Mouse (Mus musculus): ENCODE results near the gene Fry. TPM values are rescaled to one million over a fixed set of nuclear protein-coding genes. Genes with fewer than 3 reads are reported as not detected.
A peak's percentile ranks its signal among the peaks of the same experiment; 100 is the strongest.

Fry gene
- polyA plus RNA-seq, 1 experiment from 2014 or later: 3.2 TPM

- no peak overlapping the region for H3K4me3 ChIP-seq (ENCODE audit: low read depth, low read length)
- ATAC-seq: no peak
- H3K36me3 ChIP-seq (replicated peaks; ENCODE audit: insufficient read depth, low read length): no peaks in the 10 kb centered on the region
- DNase-seq: peak; percentile 28
- no peaks in the 10 kb centered on the region for H3K27me3 ChIP-seq (ENCODE audit: insufficient read depth, low read length)
- H3K9ac ChIP-seq (replicated peaks): no peak overlapping the region
- H3K4me1 ChIP-seq (ENCODE audit: insufficient read depth): peaks cover 19% of the 10 kb centered on the region
- TF ChIP-seq CTCF (IDR thresholded peaks at IDR 0.05; ENCODE audit: low read depth) (no peak), EP300 (IDR thresholded peaks at IDR 0.05; ENCODE audit: low read depth) (no peak)
- H3K27ac ChIP-seq (ENCODE audit: low read depth): 0 out of 2 replicates have a peak overlapping the region, but pooled peaks have one; percentile 29
- 0 out of 2 replicates have a peak overlapping the region, but pooled peaks have one; percentile 22 for H3K4me2 ChIP-seq (ENCODE audit: low read depth, low read length)
- H3K9me3 ChIP-seq (ENCODE audit: low read length): no peaks in the 10 kb centered on the region
- 34% methylated on average over 5 of the region's 5 CpGs for WGBS (ENCODE audit: insufficient replicate concordance)
These were observed 144.3 kb downstream of the Fry start for GRCm38 (mm10) chr5:150262717-150263103.

- Histone ChIP-seq H3K4me2 (ENCODE audit: low read depth, low read length) (0 out of 2 replicates have a peak overlapping the region, but pooled peaks have one; percentile 22), H3K27me3 (ENCODE audit: insufficient read depth, low read length) (no peaks in the 10 kb centered on the region), H3K9me3 (ENCODE audit: low read length) (no peaks in the 10 kb centered on the region), H3K36me3 (replicated peaks; ENCODE audit: insufficient read depth, low read length) (no peaks in the 10 kb centered on the region), H3K4me3 (ENCODE audit: low read depth, low read length) (no peak overlapping the region), H3K9ac (replicated peaks) (no peak overlapping the region), H3K27ac (ENCODE audit: low read depth) (no peak overlapping the region), H3K4me1 (ENCODE audit: insufficient read depth) (peaks cover 19% of the 10 kb centered on the region)
- ATAC-seq: no peak
- DNase-seq: no peak
- TF ChIP-seq EP300 (IDR thresholded peaks at IDR 0.05; ENCODE audit: low read depth) (no peak), CTCF (IDR thresholded peaks at IDR 0.05; ENCODE audit: low read depth) (no peak)
- 61% methylated on average over 12 of the region's 12 CpGs for WGBS (ENCODE audit: insufficient replicate concordance)
These were observed 144.7 kb downstream of the Fry start for GRCm38 (mm10) chr5:150263162-150263561.

DNA sequence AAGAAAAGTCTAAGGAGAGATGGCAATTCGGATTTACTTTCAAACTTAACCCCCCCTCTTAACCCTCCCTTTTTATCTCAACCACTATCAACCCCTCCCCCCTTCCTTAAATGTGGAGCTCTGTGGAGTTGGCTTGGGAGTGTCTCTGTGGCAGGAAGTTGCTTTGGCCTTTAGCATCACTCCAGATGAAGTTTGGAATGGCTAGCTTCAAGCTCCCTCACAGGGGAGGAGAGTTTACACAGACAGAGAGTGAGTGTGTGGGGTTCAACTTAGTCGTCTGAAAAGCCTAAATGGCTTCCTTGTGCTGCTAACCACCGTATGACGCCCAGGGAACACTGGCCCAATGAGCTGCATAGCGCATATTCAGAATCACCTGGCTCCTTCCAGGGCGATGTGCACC lies 145.2 kb downstream of the Fry start:
- WGBS (ENCODE audit: insufficient replicate concordance): 77% methylated on average over 6 of the region's 6 CpGs
- ATAC-seq: no peak
- no peaks in the 10 kb centered on the region for H3K27me3 ChIP-seq (ENCODE audit: insufficient read depth, low read length)

DNA sequence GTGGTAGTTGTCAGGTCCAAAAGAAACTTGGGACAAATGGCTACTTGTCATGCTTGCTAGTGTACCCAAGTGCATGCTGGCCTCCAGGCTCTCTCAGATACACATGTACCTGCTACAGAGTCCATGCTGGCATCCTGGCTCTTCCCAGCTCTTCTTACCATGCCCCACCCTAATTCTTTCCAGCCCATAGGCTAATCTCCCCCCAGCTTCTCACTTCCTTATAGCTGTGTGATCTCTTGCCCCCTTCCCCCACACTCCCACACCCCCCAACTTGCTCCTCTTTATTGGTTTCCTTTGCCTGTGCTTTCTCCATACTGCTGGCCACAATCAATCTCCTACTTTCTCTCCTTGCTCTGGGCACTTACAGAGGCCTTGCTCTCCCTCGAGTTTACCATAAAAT lies 146.6 kb downstream of the Fry start:
- Histone ChIP-seq H3K27ac (ENCODE audit: low read depth) (no peak overlapping the region), H3K4me3 (ENCODE audit: low read depth, low read length) (no peak overlapping the region), H3K4me1 (ENCODE audit: insufficient read depth) (peaks cover 11% of the 10 kb centered on the region), H3K9me3 (ENCODE audit: low read length) (no peaks in the 10 kb centered on the region), H3K36me3 (replicated peaks; ENCODE audit: insufficient read depth, low read length) (no peaks in the 10 kb centered on the region), H3K9ac (replicated peaks) (no peak overlapping the region), H3K4me2 (ENCODE audit: low read depth, low read length) (no peak overlapping the region), H3K27me3 (ENCODE audit: insufficient read depth, low read length) (no peaks in the 10 kb centered on the region)
- DNase-seq (no peak), ATAC-seq (no peak)
- TF ChIP-seq CTCF (IDR thresholded peaks at IDR 0.05; ENCODE audit: low read depth) (no peak), EP300 (IDR thresholded peaks at IDR 0.05; ENCODE audit: low read depth) (no peak)
- 48% methylated on average over 1 of the region's 1 CpGs for WGBS (ENCODE audit: insufficient replicate concordance)

More for the DNA sequence above, 145.2 kb downstream of the Fry start:
- Histone ChIP-seq H3K4me2 (ENCODE audit: low read depth, low read length) (no peak overlapping the region), H3K4me3 (ENCODE audit: low read depth, low read length) (no peak overlapping the region), H3K9me3 (ENCODE audit: low read length) (no peaks in the 10 kb centered on the region), H3K4me1 (ENCODE audit: insufficient read depth) (peaks cover 19% of the 10 kb centered on the region), H3K9ac (replicated peaks) (no peak overlapping the region), H3K36me3 (replicated peaks; ENCODE audit: insufficient read depth, low read length) (no peaks in the 10 kb centered on the region), H3K27ac (ENCODE audit: low read depth) (no peak overlapping the region)
- no peak for DNase-seq
- TF ChIP-seq CTCF (IDR thresholded peaks at IDR 0.05; ENCODE audit: low read depth) (no peak), EP300 (IDR thresholded peaks at IDR 0.05; ENCODE audit: low read depth) (no peak)

- TF ChIP-seq EP300 (IDR thresholded peaks at IDR 0.05; ENCODE audit: low read depth) (no peak), CTCF (IDR thresholded peaks at IDR 0.05; ENCODE audit: low read depth) (no peak)
- no peaks in the 10 kb centered on the region for H3K27me3 ChIP-seq (ENCODE audit: insufficient read depth, low read length)
- peaks cover 12% of the 10 kb centered on the region for H3K4me1 ChIP-seq (ENCODE audit: insufficient read depth)
- no peaks in the 10 kb centered on the region for H3K36me3 ChIP-seq (replicated peaks; ENCODE audit: insufficient read depth, low read length)
- no peaks in the 10 kb centered on the region for H3K9me3 ChIP-seq (ENCODE audit: low read length)
- no peak overlapping the region for H3K4me3 ChIP-seq (ENCODE audit: low read depth, low read length)
- no peak for ATAC-seq
- no peak overlapping the region for H3K9ac ChIP-seq (replicated peaks)
- H3K27ac ChIP-seq (ENCODE audit: low read depth): no peak overlapping the region
- no peak overlapping the region for H3K4me2 ChIP-seq (ENCODE audit: low read depth, low read length)
- WGBS (ENCODE audit: insufficient replicate concordance): 63% methylated on average over 2 of the region's 2 CpGs
- no peak for DNase-seq
These were observed 147.5 kb downstream of the Fry start for GRCm38 (mm10) chr5:150265953-150266352.

DNA sequence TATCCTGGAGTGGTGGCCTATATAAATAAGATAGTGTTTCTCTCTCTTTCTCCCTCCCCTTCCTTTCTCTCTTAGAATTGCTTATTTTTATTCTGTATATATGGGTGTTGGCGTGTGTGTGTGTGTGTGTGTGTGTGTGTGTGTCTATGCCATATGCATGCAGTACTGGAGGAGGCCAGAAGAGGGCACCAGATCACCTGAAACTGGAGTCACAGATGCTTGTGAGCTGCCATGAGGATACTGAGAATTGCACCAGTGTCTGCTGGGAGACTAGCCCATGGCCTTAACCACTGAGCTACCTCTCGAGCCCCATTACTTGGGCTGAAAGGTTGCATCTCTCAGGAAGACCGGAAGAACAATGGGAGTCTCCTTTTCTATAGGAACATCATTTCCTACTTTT lies 149.8 kb downstream of the Fry start:
- Histone ChIP-seq H3K4me2 (ENCODE audit: low read depth, low read length) (no peak overlapping the region), H3K27me3 (ENCODE audit: insufficient read depth, low read length) (no peaks in the 10 kb centered on the region), H3K36me3 (replicated peaks; ENCODE audit: insufficient read depth, low read length) (no peaks in the 10 kb centered on the region), H3K9me3 (ENCODE audit: low read length) (no peaks in the 10 kb centered on the region), H3K4me3 (ENCODE audit: low read depth, low read length) (no peak overlapping the region), H3K4me1 (ENCODE audit: insufficient read depth) (peaks cover 13% of the 10 kb centered on the region), H3K27ac (ENCODE audit: low read depth) (no peak overlapping the region), H3K9ac (replicated peaks) (no peak overlapping the region)
- no peak for ATAC-seq
- DNase-seq: no peak
- WGBS (ENCODE audit: insufficient replicate concordance): 83% methylated on average over 3 of the region's 3 CpGs
- TF ChIP-seq EP300 (IDR thresholded peaks at IDR 0.05; ENCODE audit: low read depth) (no peak), CTCF (IDR thresholded peaks at IDR 0.05; ENCODE audit: low read depth) (peak; percentile 56)

DNA sequence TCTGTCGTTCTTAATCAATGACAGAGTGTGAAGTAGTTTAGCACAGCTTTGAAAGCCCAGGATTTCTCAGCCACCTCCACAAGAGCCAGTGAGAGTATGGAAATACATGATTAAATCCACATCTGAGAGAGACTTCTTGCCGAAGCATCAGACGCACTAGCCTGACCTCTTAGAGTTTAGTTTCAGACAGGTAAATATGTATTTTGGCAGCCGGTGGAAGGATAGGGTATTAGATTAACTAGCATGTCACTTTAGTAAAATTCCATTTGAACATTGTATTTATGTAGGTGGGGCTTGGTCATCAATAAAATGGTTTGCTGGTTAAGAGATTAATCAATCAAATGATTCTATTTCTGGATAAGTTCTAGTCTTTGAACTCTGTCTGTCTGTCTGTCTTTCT lies 152.0 kb downstream of the Fry start:
- H3K27me3 ChIP-seq (ENCODE audit: insufficient read depth, low read length): no peaks in the 10 kb centered on the region
- TF ChIP-seq CTCF (IDR thresholded peaks at IDR 0.05; ENCODE audit: low read depth) (no peak), EP300 (IDR thresholded peaks at IDR 0.05; ENCODE audit: low read depth) (peak; percentile 52; the same call in 1 of the 2 replicates)
- H3K9me3 ChIP-seq (ENCODE audit: low read length): no peaks in the 10 kb centered on the region
- H3K9ac ChIP-seq (replicated peaks): no peak overlapping the region
- no peak overlapping the region for H3K4me3 ChIP-seq (ENCODE audit: low read depth, low read length)
- H3K36me3 ChIP-seq (replicated peaks; ENCODE audit: insufficient read depth, low read length): no peaks in the 10 kb centered on the region
- no peak overlapping the region for H3K4me2 ChIP-seq (ENCODE audit: low read depth, low read length)
- peak; percentile 80 for ATAC-seq
- peaks cover 5% of the 10 kb centered on the region; the same call in 1 of the 2 replicates for H3K4me1 ChIP-seq (ENCODE audit: insufficient read depth)
- H3K27ac ChIP-seq (ENCODE audit: low read depth): peak overlapping the region; percentile 44
- DNase-seq: no peak
- 65% methylated on average over 4 of the region's 4 CpGs for WGBS (ENCODE audit: insufficient replicate concordance)
